Mouse (Mus musculus) lung, adult 18-20 months (tissue): ENCODE data around the gene Esrp2.
A peak's percentile ranks its signal among the peaks of the same experiment; 100 is the strongest.

Source experiments
- DNase-seq, 2 experiments: peaks; one replicate each; pipeline ENCODE4 v3.0.0; 2022; ENCODE audit warnings: mixed read lengths in 2 of 2

The Esrp2 gene

GRCm38 (mm10) chr8:106115897-106116296, 20.9 kb downstream of the Esrp2 start:
- DNase-seq: peak in 1 of 2 experiments; percentile 40

DNA sequence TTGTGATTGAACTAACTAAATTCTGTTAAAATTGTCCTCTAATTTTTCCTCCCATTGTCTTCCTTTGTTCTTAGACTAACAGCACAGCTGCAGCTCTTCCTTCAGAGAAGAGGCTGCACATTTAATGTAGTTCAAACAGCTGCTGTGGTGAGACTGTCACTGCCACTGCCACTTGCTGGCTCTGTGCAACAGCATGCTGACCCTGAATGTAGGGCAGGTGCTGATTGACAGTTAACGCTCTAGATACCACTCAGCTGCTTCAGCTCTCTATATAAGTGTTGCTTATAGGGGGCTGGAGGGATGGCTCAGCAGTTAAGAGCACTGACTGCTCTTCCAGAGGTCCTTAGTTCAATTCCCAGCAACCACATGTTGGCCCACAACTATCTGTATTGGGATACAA, 24.3 kb downstream of the Esrp2 start:
- DNase-seq: no peak

- DNase-seq: peak in 1 of 2 experiments; percentile 55
These were observed 24.7 kb downstream of the Esrp2 start for GRCm38 (mm10) chr8:106112041-106112440.

DNA sequence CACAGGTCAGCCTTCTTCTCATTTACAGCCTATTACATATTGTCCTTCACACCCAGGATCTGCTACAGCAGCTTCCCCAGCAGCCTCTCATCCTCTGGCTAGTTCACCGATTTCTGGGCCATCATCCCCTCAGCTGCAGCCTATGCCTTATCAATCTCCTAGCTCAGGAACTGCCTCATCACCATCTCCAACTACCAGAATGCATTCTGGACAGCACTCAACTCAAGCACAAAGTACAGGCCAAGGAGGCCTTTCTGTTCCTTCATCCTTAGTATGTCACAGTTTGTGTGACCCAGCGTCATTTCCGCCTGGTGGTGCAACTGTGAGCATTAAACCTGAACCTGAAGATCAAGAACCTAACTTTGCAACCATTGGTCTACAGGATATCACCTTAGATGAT, 28.0 kb downstream of the Esrp2 start:
- no peak for DNase-seq

GRCm38 (mm10) chr8:106108080-106108479, 28.7 kb downstream of the Esrp2 start:
- DNase-seq: no peak

DNA sequence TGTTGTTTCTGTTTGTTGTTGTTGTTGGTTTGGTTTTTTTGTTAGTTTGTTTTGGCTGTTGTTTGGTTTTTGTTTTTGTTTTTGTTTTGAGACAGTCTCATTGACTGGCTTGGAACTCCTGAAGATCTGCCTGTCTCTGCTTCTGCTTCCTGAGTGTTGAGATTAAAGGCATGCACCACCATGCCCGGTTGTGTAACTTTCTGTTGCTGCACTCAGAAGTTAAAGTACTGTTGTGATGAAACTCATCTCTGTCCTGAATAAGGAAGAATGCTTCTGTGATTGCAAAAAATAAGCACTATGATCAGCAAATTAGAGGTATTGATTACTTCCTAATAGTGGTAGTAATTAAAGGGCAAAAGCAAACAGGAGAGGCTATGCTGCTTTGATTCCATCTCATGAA, 30.6 kb downstream of the Esrp2 start:
- DNase-seq: no peak

GRCm38 (mm10) chr8:106103888-106104287, 32.9 kb downstream of the Esrp2 start:
- no peak for DNase-seq

DNA sequence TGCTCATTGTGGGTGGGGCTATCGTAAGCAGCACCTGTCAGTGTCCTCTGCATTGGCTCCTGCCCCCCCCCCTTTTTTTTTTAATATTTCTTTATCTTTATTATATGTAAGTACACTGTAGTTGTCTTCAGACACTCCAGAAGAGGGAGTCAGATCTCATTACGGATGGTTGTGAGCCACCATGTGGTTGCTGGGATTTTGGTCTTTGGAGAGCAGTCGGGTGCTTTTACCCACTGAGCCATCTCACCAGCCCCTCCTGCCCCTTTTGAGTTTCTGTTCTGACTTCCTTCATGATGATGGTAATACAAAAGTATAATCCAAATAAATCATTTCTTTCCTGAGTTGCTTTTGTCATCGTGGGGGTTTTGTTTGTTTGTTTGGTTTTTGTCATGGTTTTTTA, 34.5 kb downstream of the Esrp2 start:
- no peak for DNase-seq
